Mouse (Mus musculus): ENCODE measurements at regions not wholly inside any gene's neighbourhood (a gene's known extent, or its start where the extent isn't known, plus 50 kb on each side); places are given as distances from the start of the nearest gene placed in this dataset.

GRCm38 (mm10) chr19:60119051-60119450 is 107.5 kb downstream of the Fam204a start:
- Histone ChIP-seq H3K4me1 (ENCODE audit: control insufficient read depth, insufficient read depth, low read length) (no peaks in the 10 kb centered on the region; the same call in 1 of the 2 replicates), H3K27ac (replicated peaks; ENCODE audit: low read depth, low read length) (no peak overlapping the region), H3K4me2 (replicated peaks; ENCODE audit: low read depth, low read length, severe bottlenecking) (no peak overlapping the region), H3K9ac (ENCODE audit: low read depth, low read length, severe bottlenecking) (no peak overlapping the region), H3K36me3 (ENCODE audit: control insufficient read depth, insufficient read depth, low read length) (no peaks in the 10 kb centered on the region), H3K9me3 (ENCODE audit: control insufficient read depth, low read length) (no peaks in the 10 kb centered on the region), H3K4me3 (replicated peaks; ENCODE audit: low read length) (no peak overlapping the region), H3K27me3 (ENCODE audit: control insufficient read depth, insufficient read depth, low read length) (no peaks in the 10 kb centered on the region)
- no peak for TF ChIP-seq POLR2A (IDR thresholded peaks at IDR 0.05; ENCODE audit: borderline replicate concordance, extremely low read depth, insufficient read depth, insufficient read length)
- no peak for DNase-seq (ENCODE audit: low spot score)
- ATAC-seq (ENCODE audit: low FRiP score, low read depth): no peak
- WGBS: 13% methylated on average over 1 of the region's 1 CpGs

GRCm38 (mm10) chr19:60113666-60114388 is 112.7 kb downstream of the Fam204a start:
- DNase-seq (ENCODE audit: low spot score) (no peak), ATAC-seq (ENCODE audit: low FRiP score, low read depth) (no peak)
- no peak overlapping the region for H3K4me2 ChIP-seq (replicated peaks; ENCODE audit: low read depth, low read length, severe bottlenecking)
- no peaks in the 10 kb centered on the region for H3K4me1 ChIP-seq (ENCODE audit: control insufficient read depth, insufficient read depth, low read length)
- no peak overlapping the region for H3K27ac ChIP-seq (replicated peaks; ENCODE audit: low read depth, low read length)
- no peaks in the 10 kb centered on the region for H3K27me3 ChIP-seq (ENCODE audit: control insufficient read depth, insufficient read depth, low read length)
- H3K36me3 ChIP-seq (ENCODE audit: control insufficient read depth, insufficient read depth, low read length): no peaks in the 10 kb centered on the region
- H3K4me3 ChIP-seq (replicated peaks; ENCODE audit: low read length): no peak overlapping the region
- no peak overlapping the region for H3K9ac ChIP-seq (ENCODE audit: low read depth, low read length, severe bottlenecking)
- no peaks in the 10 kb centered on the region for H3K9me3 ChIP-seq (ENCODE audit: control insufficient read depth, low read length)
- TF ChIP-seq POLR2A (IDR thresholded peaks at IDR 0.05; ENCODE audit: borderline replicate concordance, extremely low read depth, insufficient read depth, insufficient read length): no peak
- WGBS: 51% methylated on average over 7 of the region's 7 CpGs

GRCm38 (mm10) chr19:60110278-60110677 is 116.2 kb downstream of the Fam204a start:
- Histone ChIP-seq H3K36me3 (ENCODE audit: control insufficient read depth, insufficient read depth, low read length) (no peaks in the 10 kb centered on the region), H3K9ac (ENCODE audit: low read depth, low read length, severe bottlenecking) (no peak overlapping the region), H3K27ac (replicated peaks; ENCODE audit: low read depth, low read length) (no peak overlapping the region), H3K27me3 (ENCODE audit: control insufficient read depth, insufficient read depth, low read length) (no peaks in the 10 kb centered on the region), H3K4me2 (replicated peaks; ENCODE audit: low read depth, low read length, severe bottlenecking) (no peak overlapping the region), H3K4me1 (ENCODE audit: control insufficient read depth, insufficient read depth, low read length) (no peaks in the 10 kb centered on the region), H3K4me3 (replicated peaks; ENCODE audit: low read length) (no peak overlapping the region), H3K9me3 (ENCODE audit: control insufficient read depth, low read length) (no peaks in the 10 kb centered on the region)
- ATAC-seq (ENCODE audit: low FRiP score, low read depth) (no peak), DNase-seq (ENCODE audit: low spot score) (no peak)
- TF ChIP-seq POLR2A (IDR thresholded peaks at IDR 0.05; ENCODE audit: borderline replicate concordance, extremely low read depth, insufficient read depth, insufficient read length): no peak
- WGBS: 58% methylated on average over 6 of the region's 6 CpGs

- H3K9me3 ChIP-seq (ENCODE audit: control insufficient read depth, low read length): no peaks in the 10 kb centered on the region
- no peak overlapping the region for H3K27ac ChIP-seq (replicated peaks; ENCODE audit: low read depth, low read length)
- H3K9ac ChIP-seq (ENCODE audit: low read depth, low read length, severe bottlenecking): no peak overlapping the region
- H3K4me3 ChIP-seq (replicated peaks; ENCODE audit: low read length): no peak overlapping the region
- TF ChIP-seq POLR2A (IDR thresholded peaks at IDR 0.05; ENCODE audit: borderline replicate concordance, extremely low read depth, insufficient read depth, insufficient read length): no peak
- WGBS: 54% methylated on average over 8 of the region's 8 CpGs
- no peak overlapping the region for H3K4me2 ChIP-seq (replicated peaks; ENCODE audit: low read depth, low read length, severe bottlenecking)
- no peaks in the 10 kb centered on the region for H3K27me3 ChIP-seq (ENCODE audit: control insufficient read depth, insufficient read depth, low read length)
- H3K4me1 ChIP-seq (ENCODE audit: control insufficient read depth, insufficient read depth, low read length): no peaks in the 10 kb centered on the region
- DNase-seq (ENCODE audit: low spot score) (no peak), ATAC-seq (ENCODE audit: low FRiP score, low read depth) (no peak)
- no peaks in the 10 kb centered on the region for H3K36me3 ChIP-seq (ENCODE audit: control insufficient read depth, insufficient read depth, low read length)
Measured at GRCm38 (mm10) chr19:60109488-60109887, 117.0 kb downstream of the Fam204a start.

GRCm38 (mm10) chr19:60097915-60098314 is 128.6 kb downstream of the Fam204a start:
- no peak for DNase-seq (ENCODE audit: low spot score)
- ATAC-seq (ENCODE audit: low FRiP score, low read depth): no peak
- Histone ChIP-seq H3K9ac (ENCODE audit: low read depth, low read length, severe bottlenecking) (no peak overlapping the region), H3K4me3 (replicated peaks; ENCODE audit: low read length) (no peak overlapping the region), H3K27ac (replicated peaks; ENCODE audit: low read depth, low read length) (no peak overlapping the region), H3K27me3 (ENCODE audit: control insufficient read depth, insufficient read depth, low read length) (no peaks in the 10 kb centered on the region), H3K4me1 (ENCODE audit: control insufficient read depth, insufficient read depth, low read length) (no peaks in the 10 kb centered on the region), H3K36me3 (ENCODE audit: control insufficient read depth, insufficient read depth, low read length) (no peaks in the 10 kb centered on the region), H3K4me2 (replicated peaks; ENCODE audit: low read depth, low read length, severe bottlenecking) (no peak overlapping the region), H3K9me3 (ENCODE audit: control insufficient read depth, low read length) (no peaks in the 10 kb centered on the region)
- 76% methylated on average over 3 of the region's 3 CpGs for WGBS
- no peak for TF ChIP-seq POLR2A (IDR thresholded peaks at IDR 0.05; ENCODE audit: borderline replicate concordance, extremely low read depth, insufficient read depth, insufficient read length)

Data from limb, embryonic 14.5 days (tissue).